Mouse (Mus musculus): ENCODE measurements at regions not wholly inside any gene's neighbourhood (a gene's known extent, or its start where the extent isn't known, plus 50 kb on each side); places are given as distances from the start of the nearest gene placed in this dataset.
"Not testable (repeated sequence)": the region's sequence is repeated elsewhere in the genome, so short reads cannot be mapped to it uniquely, and the experiment has no call there.

GRCm38 (mm10) chr10:27761402-27761801, 141.8 kb upstream of the Lama2 start:
- peak in 1 of 2 experiments; percentile 5 for DNase-seq

- DNase-seq, result no peak
These were observed 182.8 kb upstream of the Lama2 start for GRCm38 (mm10) chr10:27802368-27802767.

- DNase-seq, result no peak
These were observed 190.0 kb upstream of the Lama2 start for GRCm38 (mm10) chr10:27809539-27809938.

GRCm38 (mm10) chr10:27825671-27826070, 206.1 kb upstream of the Lama2 start:
- DNase-seq, result not testable (repeated sequence)

- no peak for DNase-seq
These were observed 208.8 kb upstream of the Lama2 start for GRCm38 (mm10) chr10:27828346-27828745.

GRCm38 (mm10) chr10:27838666-27839065, 219.1 kb upstream of the Lama2 start:
- no peak for DNase-seq

GRCm38 (mm10) chr10:27841042-27841709, 221.6 kb upstream of the Lama2 start:
- DNase-seq, result no peak

GRCm38 (mm10) chr10:27843010-27843409, 223.5 kb upstream of the Lama2 start:
- DNase-seq, result no peak

- no peak for DNase-seq
These were observed 211.0 kb upstream of the Ptprk start for GRCm38 (mm10) chr10:27863625-27864024.

GRCm38 (mm10) chr10:27880867-27881266, 193.8 kb upstream of the Ptprk start:
- DNase-seq, result no peak

- DNase-seq, result no peak
These were observed 182.7 kb upstream of the Ptprk start for GRCm38 (mm10) chr10:27891778-27892512.

- DNase-seq, result no peak
These were observed 158.2 kb upstream of the Ptprk start for GRCm38 (mm10) chr10:27916406-27916805.

- no peak for DNase-seq
These were observed 147.4 kb upstream of the Ptprk start for GRCm38 (mm10) chr10:27927266-27927665.

- DNase-seq, result no peak
These were observed 132.5 kb upstream of the Ptprk start for GRCm38 (mm10) chr10:27942136-27942535.

- no peak for DNase-seq
These were observed 125.5 kb upstream of the Ptprk start for GRCm38 (mm10) chr10:27949127-27949526.

- no peak for DNase-seq
These were observed 106.4 kb upstream of the Ptprk start for GRCm38 (mm10) chr10:27968202-27968601.

- no peak for DNase-seq
These were observed 90.6 kb upstream of the Ptprk start for GRCm38 (mm10) chr10:27984047-27984446.

GRCm38 (mm10) chr10:27985068-27985467, 89.6 kb upstream of the Ptprk start:
- no peak for DNase-seq

- DNase-seq, result no peak
These were observed 87.6 kb upstream of the Ptprk start for GRCm38 (mm10) chr10:27987026-27987425.

- DNase-seq, result no peak
These were observed 86.6 kb upstream of the Ptprk start for GRCm38 (mm10) chr10:27988066-27988465.

- DNase-seq, result no peak
These were observed 84.1 kb upstream of the Ptprk start for GRCm38 (mm10) chr10:27990359-27991056.

GRCm38 (mm10) chr10:27991057-27991365, 83.6 kb upstream of the Ptprk start:
- no peak for DNase-seq

GRCm38 (mm10) chr10:27994376-27995034, 80.1 kb upstream of the Ptprk start:
- no peak for DNase-seq

- DNase-seq, result no peak
These were observed 79.6 kb upstream of the Ptprk start for GRCm38 (mm10) chr10:27995035-27995399.
